24 mouse cellular contexts compared by ENCODE assay signal in genomic region chr1:136918791-136919190, GRCm38 (mm10). TPM values are rescaled to one million over a fixed set of nuclear protein-coding genes. Genes with fewer than 3 reads are reported as not detected.
A peak's percentile ranks its signal among the peaks of the same experiment; 100 is the strongest.
DNase-seq lines count a peak whose midpoint lies in the region; ATAC-seq and TF ChIP-seq lines count a peak whose summit lies in the region.
"Had no signal": no experiment of that assay in that cellular context is flagged by ENCODE, and none has a peak within 500 bp of the region (broad histone marks: within the 10 kb centered on the region; RNA-seq: fewer than 3 reads in every experiment).

No protein-coding gene starts in this region.

- ATAC-seq in kidney, postnatal 0 days (replicated peaks; ENCODE audit: low FRiP score, low read depth): no peak
- no peak for ATAC-seq in kidney, embryonic 16.5 days (ENCODE audit: low FRiP score, low TSS enrichment)
- ATAC-seq in heart, embryonic 11.5 days (replicated peaks; ENCODE audit: insufficient number of reproducible peaks, low FRiP score, low TSS enrichment): no peak
- ATAC-seq: activated CD4-positive, CD25-positive, alpha-beta regulatory T cell, adult 4 months; forebrain, embryonic 14.5 days; hindbrain, embryonic 16.5 days; liver, postnatal 0 days; Patski had no signal

- H3K4me2 ChIP-seq in kidney, postnatal 0 days (ENCODE audit: low read length): no peak overlapping the region
- no peak overlapping the region for H3K4me2 ChIP-seq in kidney, embryonic 16.5 days (replicated peaks; ENCODE audit: low read depth, low read length)
- no peak overlapping the region; the same call in 1 of the 2 replicates for H3K4me2 ChIP-seq in heart, embryonic 11.5 days
- H3K4me2 ChIP-seq: midbrain, embryonic 11.5 days; neural tube, embryonic 12.5 days had no signal

- TF ChIP-seq CTCF in kidney, postnatal 0 days (IDR thresholded peaks at IDR 0.05; ENCODE audit: low read depth): no peak

- H3K9me3 ChIP-seq in kidney, postnatal 0 days (replicated peaks; ENCODE audit: low read length): no peaks in the 10 kb centered on the region
- H3K9me3 ChIP-seq in kidney, embryonic 16.5 days (ENCODE audit: low read length): no peaks in the 10 kb centered on the region
- no peaks in the 10 kb centered on the region for H3K9me3 ChIP-seq in heart, embryonic 11.5 days (replicated peaks; ENCODE audit: control insufficient read depth, low read length)
- H3K9me3 ChIP-seq: embryonic facial prominence, embryonic 10.5 days; neural tube, embryonic 12.5 days had no signal

- WGBS in kidney, postnatal 0 days: 48% methylated on average over 9 of the region's 9 CpGs
- 59% methylated on average over 9 of the region's 9 CpGs for WGBS in kidney, embryonic 16.5 days
- 23% methylated on average over 9 of the region's 9 CpGs for WGBS in heart, embryonic 11.5 days (ENCODE audit: insufficient replicate concordance)

- H3K9ac ChIP-seq in kidney, postnatal 0 days (ENCODE audit: low read depth, low read length): no peak overlapping the region
- no peak overlapping the region for H3K9ac ChIP-seq in kidney, embryonic 16.5 days (replicated peaks; ENCODE audit: low read length)
- no peak overlapping the region for H3K9ac ChIP-seq in heart, embryonic 11.5 days (ENCODE audit: low read depth, low read length)
- H3K9ac ChIP-seq: liver, postnatal 0 days; neural tube, embryonic 12.5 days had no signal

- no peak overlapping the region for H3K27ac ChIP-seq in kidney, postnatal 0 days
- no peak overlapping the region for H3K27ac ChIP-seq in kidney, embryonic 16.5 days (ENCODE audit: low read length)
- H3K27ac ChIP-seq in heart, embryonic 11.5 days (ENCODE audit: low read depth, low read length): peak overlapping the region; percentile 62; the same call in 1 of the 2 replicates
- H3K27ac ChIP-seq: embryonic facial prominence, embryonic 10.5 days; macrophage; neural tube, embryonic 12.5 days; stomach, postnatal 0 days had no signal

- H3K4me1 ChIP-seq in kidney, postnatal 0 days (replicated peaks; ENCODE audit: insufficient read depth, low read length): no peaks in the 10 kb centered on the region
- H3K4me1 ChIP-seq in kidney, embryonic 16.5 days (ENCODE audit: insufficient read depth, low read length): no peaks in the 10 kb centered on the region
- no peaks in the 10 kb centered on the region; the same call in 1 of the 2 replicates for H3K4me1 ChIP-seq in heart, embryonic 11.5 days (ENCODE audit: control insufficient read depth, insufficient read depth, low read length)
- H3K4me1 ChIP-seq: embryonic facial prominence, embryonic 10.5 days; neural tube, embryonic 12.5 days had no signal

- peak; percentile 4 for DNase-seq in gastrocnemius, adult 18-20 months (ENCODE audit: low spot score)
- DNase-seq in gastrocnemius, postnatal 4 days (ENCODE audit: low spot score in 2 of 2): no peak
- DNase-seq in kidney, postnatal 0 days (ENCODE audit: low spot score): peak; percentile 16
- DNase-seq in kidney, postnatal 10 days: peak; percentile 13
- no peak for DNase-seq in spleen, postnatal 10 days (ENCODE audit: low spot score in 2 of 2)
- no peak for DNase-seq in frontal cortex, postnatal 14 days (ENCODE audit: low spot score in 2 of 2)
- DNase-seq: cerebellum, adult 11 months; liver; liver, postnatal 0 days; thymus, postnatal 14 days had no signal

- no peak overlapping the region for H3K4me3 ChIP-seq in kidney, postnatal 0 days (replicated peaks; ENCODE audit: low read depth, low read length)
- H3K4me3 ChIP-seq in kidney, embryonic 16.5 days (ENCODE audit: low read length): no peak overlapping the region
- H3K4me3 ChIP-seq in heart, embryonic 11.5 days (ENCODE audit: low read depth, low read length): no peak overlapping the region
- H3K4me3 ChIP-seq: embryonic facial prominence, embryonic 10.5 days; neural tube, embryonic 12.5 days had no signal

- H3K36me3 ChIP-seq in kidney, postnatal 0 days (ENCODE audit: insufficient read depth, low read length): no peaks in the 10 kb centered on the region
- no peaks in the 10 kb centered on the region for H3K36me3 ChIP-seq in kidney, embryonic 16.5 days (ENCODE audit: insufficient read depth, low read length)
- H3K36me3 ChIP-seq in heart, embryonic 11.5 days (ENCODE audit: control insufficient read depth, insufficient read depth, low read length): no peaks in the 10 kb centered on the region
- H3K36me3 ChIP-seq: embryonic facial prominence, embryonic 10.5 days; neural tube, embryonic 12.5 days had no signal

- peaks cover 15% of the 10 kb centered on the region for H3K27me3 ChIP-seq in kidney, postnatal 0 days (ENCODE audit: insufficient read depth, low read length)
- H3K27me3 ChIP-seq in kidney, embryonic 16.5 days (ENCODE audit: insufficient read depth, low read length): peaks cover 36% of the 10 kb centered on the region
- H3K27me3 ChIP-seq in heart, embryonic 11.5 days (ENCODE audit: control insufficient read depth, insufficient read depth, low read length): no peaks in the 10 kb centered on the region
- H3K27me3 ChIP-seq: neural tube, embryonic 12.5 days had no signal

RNA-seq across cellular contexts. Expression of gene Nr5a2, which starts 41.5 kb away (rescaled TPM):
- under 1 TPM; 0.16 to 0.21 TPM for total RNA-seq in gastrocnemius, adult 18-20 months (2021)
- 1 to 10 TPM; 2.6 to 3.9 TPM for total RNA-seq in gastrocnemius, postnatal 4 days (2021)
- polyA plus RNA-seq in kidney, postnatal 0 days (2015; fragmentation: Nextera tagmentation; extraction: Ambion mirVana): 0.34 and 0.38 TPM in 2 replicates
- 0.53 and 0.70 TPM in 2 replicates for polyA plus RNA-seq in kidney, embryonic 16.5 days (2015; fragmentation: Nextera tagmentation; extraction: Ambion mirVana)
- polyA plus RNA-seq in heart, embryonic 11.5 days (2014; fragmentation: Nextera tagmentation; extraction: Ambion mirVana): 0.14 TPM in 2 replicates
- total RNA-seq: layer of hippocampus, postnatal 25 days; monocyte, adult 5-6 weeks had no signal
- polyA plus RNA-seq: C2C12, macrophage had no signal

Comparison
In these comparisons a context has a peak if more than half of its experiments do, and no peak if none do; other contexts are left out.
1. DNase-seq: peak in gastrocnemius, adult 18-20 months (single experiment), kidney, postnatal 0 days (single experiment) and kidney, postnatal 10 days (single experiment); none in gastrocnemius, postnatal 4 days (0 of 2), spleen, postnatal 10 days (0 of 2) and frontal cortex, postnatal 14 days (0 of 2).